Mouse (Mus musculus): Measurements from ENCODE around the gene Fam173a. TPM values are rescaled to one million over a fixed set of nuclear protein-coding genes. Genes with fewer than 3 reads are reported as not detected.
A peak's percentile ranks its signal among the peaks of the same experiment; 100 is the strongest.
"Not testable (repeated sequence)": the region's sequence is repeated elsewhere in the genome, so short reads cannot be mapped to it uniquely, and the experiment has no call there.

Gene Fam173a
- polyA plus RNA-seq, 1 experiment from 2014 or later = 103 TPM

GRCm38 (mm10) chr17:25808028-25808427 lies 15.3 kb upstream of the Fam173a start:
- Histone ChIP-seq H3K4me3 (ENCODE audit: low read length) (peak overlapping the region; percentile 81), H3K9ac (ENCODE audit: low read depth, low read length) (peak overlapping the region; percentile 90), H3K27me3 (replicated peaks; ENCODE audit: control insufficient read depth, insufficient read depth, low read length) (no peaks in the 10 kb centered on the region), H3K4me2 (ENCODE audit: low read length) (peak overlapping the region; percentile 82), H3K9me3 (ENCODE audit: control insufficient read depth, low read length) (no peaks in the 10 kb centered on the region), H3K27ac (ENCODE audit: low read depth, low read length) (peak overlapping the region; percentile 97), H3K4me1 (ENCODE audit: control insufficient read depth, insufficient read depth, low read depth, low read length) (peaks cover 37% of the 10 kb centered on the region), H3K36me3 (ENCODE audit: control insufficient read depth, insufficient read depth, low read length) (no peaks in the 10 kb centered on the region)
- ATAC-seq = peak; percentile 12; the same call in 1 of the 2 replicates
- WGBS = 19% methylated on average over 5 of the region's 5 CpGs

GRCm38 (mm10) chr17:25807452-25807851 lies 14.8 kb upstream of the Fam173a start:
- H3K4me1 ChIP-seq (ENCODE audit: control insufficient read depth, insufficient read depth, low read depth, low read length) = peaks cover 37% of the 10 kb centered on the region
- ATAC-seq; H3K9ac ChIP-seq (ENCODE audit: low read depth, low read length); H3K36me3 ChIP-seq (ENCODE audit: control insufficient read depth, insufficient read depth, low read length); H3K27me3 ChIP-seq (replicated peaks; ENCODE audit: control insufficient read depth, insufficient read depth, low read length); H3K27ac ChIP-seq (ENCODE audit: low read depth, low read length); H3K4me2 ChIP-seq (ENCODE audit: low read length); H3K4me3 ChIP-seq (ENCODE audit: low read length); H3K9me3 ChIP-seq (ENCODE audit: control insufficient read depth, low read length): not testable (repeated sequence)
- 46% methylated on average over 2 of the region's 2 CpGs for WGBS

GRCm38 (mm10) chr17:25806507-25806906 lies 13.8 kb upstream of the Fam173a start:
- H3K9me3 ChIP-seq (ENCODE audit: control insufficient read depth, low read length) = no peaks in the 10 kb centered on the region
- no peaks in the 10 kb centered on the region for H3K27me3 ChIP-seq (replicated peaks; ENCODE audit: control insufficient read depth, insufficient read depth, low read length)
- ATAC-seq = no peak
- no peak overlapping the region for H3K9ac ChIP-seq (ENCODE audit: low read depth, low read length)
- H3K4me3 ChIP-seq (ENCODE audit: low read length) = no peak overlapping the region
- H3K27ac ChIP-seq (ENCODE audit: low read depth, low read length) = no peak overlapping the region
- 88% methylated on average over 4 of the region's 4 CpGs for WGBS
- H3K36me3 ChIP-seq (ENCODE audit: control insufficient read depth, insufficient read depth, low read length) = no peaks in the 10 kb centered on the region
- no peak overlapping the region for H3K4me2 ChIP-seq (ENCODE audit: low read length)
- peaks cover 36% of the 10 kb centered on the region for H3K4me1 ChIP-seq (ENCODE audit: control insufficient read depth, insufficient read depth, low read depth, low read length)

GRCm38 (mm10) chr17:25802825-25803517 lies 10.3 kb upstream of the Fam173a start:
- no peaks in the 10 kb centered on the region for H3K27me3 ChIP-seq (replicated peaks; ENCODE audit: control insufficient read depth, insufficient read depth, low read length)

GRCm38 (mm10) chr17:25801029-25801428 lies 8.3 kb upstream of the Fam173a start:
- ATAC-seq = peak; percentile 4; the same call in 1 of the 2 replicates
- H3K36me3 ChIP-seq (ENCODE audit: control insufficient read depth, insufficient read depth, low read length) = no peaks in the 10 kb centered on the region
- no peak overlapping the region for H3K4me2 ChIP-seq (ENCODE audit: low read length)
- WGBS = 8% methylated on average over 6 of the region's 6 CpGs
- no peak overlapping the region for H3K9ac ChIP-seq (ENCODE audit: low read depth, low read length)
- no peak overlapping the region for H3K4me3 ChIP-seq (ENCODE audit: low read length)
- no peak overlapping the region for H3K27ac ChIP-seq (ENCODE audit: low read depth, low read length)
- H3K27me3 ChIP-seq (replicated peaks; ENCODE audit: control insufficient read depth, insufficient read depth, low read length) = peaks cover 3% of the 10 kb centered on the region; the same call in 1 of the 2 replicates
- peaks cover 30% of the 10 kb centered on the region for H3K4me1 ChIP-seq (ENCODE audit: control insufficient read depth, insufficient read depth, low read depth, low read length)
- H3K9me3 ChIP-seq (ENCODE audit: control insufficient read depth, low read length) = no peaks in the 10 kb centered on the region

More at GRCm38 (mm10) chr17:25802825-25803517, 10.3 kb upstream of the Fam173a start:
- no peak overlapping the region for H3K4me3 ChIP-seq (ENCODE audit: low read length)
- peak overlapping the region; percentile 56 for H3K9ac ChIP-seq (ENCODE audit: low read depth, low read length)
- peak overlapping the region; percentile 25 for H3K4me2 ChIP-seq (ENCODE audit: low read length)
- peaks cover 17% of the 10 kb centered on the region for H3K4me1 ChIP-seq (ENCODE audit: control insufficient read depth, insufficient read depth, low read depth, low read length)
- peak; percentile 93 for ATAC-seq
- peak overlapping the region; percentile 77 for H3K27ac ChIP-seq (ENCODE audit: low read depth, low read length)
- no peaks in the 10 kb centered on the region for H3K36me3 ChIP-seq (ENCODE audit: control insufficient read depth, insufficient read depth, low read length)
- H3K9me3 ChIP-seq (ENCODE audit: control insufficient read depth, low read length) = no peaks in the 10 kb centered on the region
- WGBS = 6% methylated on average over 10 of the region's 10 CpGs

GRCm38 (mm10) chr17:25796951-25797369 lies 4.3 kb upstream of the Fam173a start, which contains the start of gene Metrn:
TSS of gene Metrn (minus strand) at chr17:25797136.
- WGBS = 0% methylated on average over 28 of the region's 35 CpGs
- peak within 1 kb of the TSS; percentile 83 for H3K27ac ChIP-seq (ENCODE audit: low read depth, low read length)
- no peaks in the 10 kb centered on the region for H3K36me3 ChIP-seq (ENCODE audit: control insufficient read depth, insufficient read depth, low read length)
- peak; percentile 55 for ATAC-seq
- peaks cover 28% of the 10 kb centered on the region for H3K4me1 ChIP-seq (ENCODE audit: control insufficient read depth, insufficient read depth, low read depth, low read length)
- H3K9ac ChIP-seq (ENCODE audit: low read depth, low read length) = peak within 1 kb of the TSS; percentile 67
- peaks cover 3% of the 10 kb centered on the region; the same call in 1 of the 2 replicates for H3K27me3 ChIP-seq (replicated peaks; ENCODE audit: control insufficient read depth, insufficient read depth, low read length)
- H3K4me3 ChIP-seq (ENCODE audit: low read length) = peak within 1 kb of the TSS; percentile 65
- H3K9me3 ChIP-seq (ENCODE audit: control insufficient read depth, low read length) = no peaks in the 10 kb centered on the region
- H3K4me2 ChIP-seq (ENCODE audit: low read length) = peak within 1 kb of the TSS; percentile 83

GRCm38 (mm10) chr17:25796211-25796771 lies 3.6 kb upstream of the Fam173a start:
- H3K4me1 ChIP-seq (ENCODE audit: control insufficient read depth, insufficient read depth, low read depth, low read length) = peaks cover 30% of the 10 kb centered on the region

GRCm38 (mm10) chr17:25795609-25796092 lies 3.0 kb upstream of the Fam173a start, which contains the start of gene AC134908.4:
TSS of gene AC134908.4 (minus strand) at chr17:25795659.
- Histone ChIP-seq H3K27ac (ENCODE audit: low read depth, low read length) (peak within 1 kb of the TSS; percentile 83), H3K4me1 (ENCODE audit: control insufficient read depth, insufficient read depth, low read depth, low read length) (peaks cover 37% of the 10 kb centered on the region), H3K4me2 (ENCODE audit: low read length) (peak within 1 kb of the TSS; percentile 83), H3K4me3 (ENCODE audit: low read length) (peak within 1 kb of the TSS; percentile 65), H3K9me3 (ENCODE audit: control insufficient read depth, low read length) (no peaks in the 10 kb centered on the region), H3K27me3 (replicated peaks; ENCODE audit: control insufficient read depth, insufficient read depth, low read length) (peaks cover 3% of the 10 kb centered on the region; the same call in 1 of the 2 replicates), H3K9ac (ENCODE audit: low read depth, low read length) (peak within 1 kb of the TSS; percentile 67), H3K36me3 (ENCODE audit: control insufficient read depth, insufficient read depth, low read length) (no peaks in the 10 kb centered on the region)
- 18% methylated on average over 6 of the region's 6 CpGs for WGBS
- ATAC-seq = peak; percentile 57

More at GRCm38 (mm10) chr17:25796211-25796771, 3.6 kb upstream of the Fam173a start:
- Histone ChIP-seq H3K36me3 (ENCODE audit: control insufficient read depth, insufficient read depth, low read length) (no peaks in the 10 kb centered on the region), H3K9ac (ENCODE audit: low read depth, low read length) (peak overlapping the region; percentile 67), H3K9me3 (ENCODE audit: control insufficient read depth, low read length) (no peaks in the 10 kb centered on the region), H3K4me2 (ENCODE audit: low read length) (peak overlapping the region; percentile 83), H3K4me3 (ENCODE audit: low read length) (peak overlapping the region; percentile 65), H3K27me3 (replicated peaks; ENCODE audit: control insufficient read depth, insufficient read depth, low read length) (peaks cover 3% of the 10 kb centered on the region; the same call in 1 of the 2 replicates), H3K27ac (ENCODE audit: low read depth, low read length) (peak overlapping the region; percentile 83)
- no peak for ATAC-seq
- WGBS = 1% methylated on average over 29 of the region's 37 CpGs

- H3K36me3 ChIP-seq (ENCODE audit: control insufficient read depth, insufficient read depth, low read length) = no peaks in the 10 kb centered on the region
- H3K9me3 ChIP-seq (ENCODE audit: control insufficient read depth, low read length) = no peaks in the 10 kb centered on the region
- WGBS = 35% methylated on average over 17 of the region's 17 CpGs
- ATAC-seq = no peak
- H3K4me3 ChIP-seq (ENCODE audit: low read length) = peak overlapping the region; percentile 65
- H3K4me2 ChIP-seq (ENCODE audit: low read length) = peak overlapping the region; percentile 83
- H3K9ac ChIP-seq (ENCODE audit: low read depth, low read length) = peak overlapping the region; percentile 32; the same call in 1 of the 2 replicates
- peaks cover 41% of the 10 kb centered on the region for H3K4me1 ChIP-seq (ENCODE audit: control insufficient read depth, insufficient read depth, low read depth, low read length)
- H3K27ac ChIP-seq (ENCODE audit: low read depth, low read length) = peak overlapping the region; percentile 71
- H3K27me3 ChIP-seq (replicated peaks; ENCODE audit: control insufficient read depth, insufficient read depth, low read length) = peaks cover 3% of the 10 kb centered on the region; the same call in 1 of the 2 replicates
Measured at GRCm38 (mm10) chr17:25794998-25795397, 2.3 kb upstream of the Fam173a start.

Data from hindbrain, embryonic 16.5 days (tissue).